Mouse (Mus musculus) limb, embryonic 14.5 days (tissue): ENCODE data around the gene Htr3a. TPM values are rescaled to one million over a fixed set of nuclear protein-coding genes. Genes with fewer than 3 reads are reported as not detected.

Experiments
- ATAC-seq: fragments of 200-750 bp; cut with Nextera tagmentation; 2 replicates; pipeline ENCODE4 v1.8.0; 2017; ENCODE audit warnings: low read depth, moderate number of reproducible peaks, moderate TSS enrichment; ENCODE audit not compliant: low FRiP score
- DNase-seq: peaks from one replicate; pipeline ENCODE4 v3.0.0-alpha.2; 2015; ENCODE audit warnings: low spot score
- H3K27ac ChIP-seq: fragments of 300-500 bp; sonication (generic); replicated peaks from 2 replicates; pipeline ENCODE4 v1.5.1; 2014; ENCODE audit warnings: low read depth, mild to moderate bottlenecking, low read length, moderate library complexity, mixed read lengths
- H3K27me3 ChIP-seq: fragments of 300-500 bp; sonication (generic); 2 replicates; pipeline ENCODE4 v1.6.1; 2014; ENCODE audit warnings: low read length, mixed read lengths; ENCODE audit not compliant: control insufficient read depth, insufficient read depth
- H3K36me3 ChIP-seq: fragments of 300-500 bp; sonication (generic); 2 replicates; pipeline ENCODE4 v1.6.1; 2014; ENCODE audit warnings: mild to moderate bottlenecking, low read length, moderate library complexity, mixed read lengths; ENCODE audit not compliant: control insufficient read depth, insufficient read depth
- H3K4me1 ChIP-seq: fragments of 300-500 bp; sonication (generic); 2 replicates; pipeline ENCODE4 v1.6.1; 2014; ENCODE audit warnings: antibody characterized with exemption, low read length, mixed read lengths; ENCODE audit not compliant: control insufficient read depth, insufficient read depth
- H3K4me2 ChIP-seq: fragments of 300-500 bp; sonication (generic); replicated peaks from 2 replicates; pipeline ENCODE4 v1.6.1; 2014; ENCODE audit warnings: low read depth, mild to moderate bottlenecking, low read length, moderate library complexity; ENCODE audit not compliant: severe bottlenecking
- H3K4me3 ChIP-seq: fragments of 300-500 bp; sonication (generic); replicated peaks from 2 replicates; pipeline ENCODE4 v1.5.1; 2014; ENCODE audit warnings: low read length
- H3K9ac ChIP-seq: fragments of 300-500 bp; sonication (generic); 2 replicates; pipeline ENCODE4 v1.6.1; 2014; ENCODE audit warnings: mild to moderate bottlenecking, low read depth, low read length, moderate library complexity; ENCODE audit not compliant: severe bottlenecking
- H3K9me3 ChIP-seq: fragments of 300-500 bp; sonication (generic); 2 replicates; pipeline ENCODE4 v1.6.1; 2016; ENCODE audit warnings: low read length; ENCODE audit not compliant: control insufficient read depth
- POLR2A ChIP-seq: fragments of 200-500 bp; IDR thresholded peaks from 2 replicates; pipeline ENCODE4 v1.8.0; 2012; ENCODE audit warnings: inconsistent platforms, mild to moderate bottlenecking, moderate library complexity, borderline replicate concordance; ENCODE audit not compliant: insufficient read depth, insufficient read length; ENCODE audit errors: extremely low read depth
- WGBS: fragments of 180-500 bp; shearing (Covaris S2); extraction: QIAGEN DNeasy Blood & Tissue Kit; methylation state at CpG from one replicate; pipeline ENCODE4 v1.1.7; 2014; 5-methylcytosine and 5-hydroxymethylcytosine counted together
- polyA plus RNA-seq, 2 experiments: library from polyadenylated mRNA; depleted of rRNA in 1 of 2; stranded (reverse) in 1 of 2; unstranded in 1 of 2; fragments of >200 nt; fragmentation: Nextera tagmentation in 1 of 2; extraction: Ambion mirVana in 1 of 2; gene quantifications; 2 replicates each; pipeline versions ENCODE4 v1.2.1 to v1.2.3; 2012 to 2014

Htr3a gene
- polyA plus RNA-seq, 2 experiments = 1.1 to 2.2 TPM

DNA sequence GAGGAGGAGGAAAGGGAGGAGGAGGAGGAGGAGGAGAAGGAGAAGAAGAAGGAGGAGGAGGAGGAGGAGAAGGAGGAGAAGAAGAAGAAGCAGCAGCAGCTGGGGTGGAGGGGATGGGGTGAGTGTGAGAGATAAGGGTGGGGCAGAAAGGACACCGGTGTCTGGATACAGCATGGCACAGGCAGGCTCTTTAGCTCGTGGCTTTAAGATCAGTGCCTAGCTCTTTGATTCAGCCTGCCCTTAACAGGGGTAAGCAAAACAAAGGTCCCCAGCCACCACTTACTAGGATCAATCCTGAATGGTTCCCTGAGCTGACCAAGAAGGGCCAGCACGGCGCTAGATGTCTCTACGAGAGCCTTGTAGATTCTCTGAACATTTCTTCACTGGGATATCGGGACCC lies 16.1 kb downstream of the Htr3a start:
- 78% methylated on average over 6 of the region's 6 CpGs for WGBS
- Histone ChIP-seq H3K9me3 (no peaks in the 10 kb centered on the region), H3K36me3 (no peaks in the 10 kb centered on the region), H3K27me3 (peaks cover 22% of the 10 kb centered on the region; the same call in 1 of the 2 replicates), H3K4me2 (no peak overlapping the region), H3K27ac (no peak overlapping the region), H3K9ac (no peak overlapping the region), H3K4me1 (no peaks in the 10 kb centered on the region), H3K4me3 (no peak overlapping the region)
- DNase-seq (no peak), ATAC-seq (no peak)
- TF ChIP-seq POLR2A = no peak

GRCm38 (mm10) chr9:48893986-48894385 lies 16.9 kb downstream of the Htr3a start:
- peaks cover 22% of the 10 kb centered on the region; the same call in 1 of the 2 replicates for H3K27me3 ChIP-seq
- H3K4me1 ChIP-seq = no peaks in the 10 kb centered on the region
- no peaks in the 10 kb centered on the region for H3K36me3 ChIP-seq
- no peak overlapping the region for H3K4me3 ChIP-seq
- no peak overlapping the region for H3K4me2 ChIP-seq
- no peak for TF ChIP-seq POLR2A
- no peak overlapping the region for H3K9ac ChIP-seq
- DNase-seq (peak; percentile 71), ATAC-seq (no peak; the same call in 1 of the 2 replicates)
- H3K9me3 ChIP-seq = no peaks in the 10 kb centered on the region
- 28% methylated on average over 3 of the region's 3 CpGs for WGBS
- no peak overlapping the region for H3K27ac ChIP-seq

DNA sequence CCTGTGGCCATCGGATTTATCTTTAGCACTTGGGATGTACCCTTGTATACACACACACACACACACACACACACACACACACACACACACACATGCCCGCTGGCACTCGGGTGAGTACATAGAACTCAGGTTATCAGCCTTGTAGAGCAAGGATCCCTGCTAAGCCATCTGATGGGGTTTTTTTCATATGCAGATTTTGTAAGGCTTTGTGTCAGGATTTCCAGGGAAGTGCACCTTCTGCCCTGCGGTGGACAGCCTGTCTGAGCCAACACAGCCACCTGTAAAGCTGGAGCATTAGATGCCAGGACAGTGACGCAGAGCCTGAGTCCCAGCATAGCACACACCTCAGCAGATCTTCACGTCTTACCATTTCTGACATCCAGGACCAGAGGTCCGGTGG lies 21.8 kb downstream of the Htr3a start:
- ATAC-seq (no peak), DNase-seq (no peak)
- no peak overlapping the region for H3K9ac ChIP-seq
- no peak overlapping the region for H3K27ac ChIP-seq
- WGBS = 86% methylated on average over 7 of the region's 7 CpGs
- H3K4me3 ChIP-seq = no peak overlapping the region
- no peak overlapping the region for H3K4me2 ChIP-seq
- H3K4me1 ChIP-seq = no peaks in the 10 kb centered on the region
- H3K36me3 ChIP-seq = no peaks in the 10 kb centered on the region
- H3K27me3 ChIP-seq = no peaks in the 10 kb centered on the region
- H3K9me3 ChIP-seq = 0 out of 2 replicates have a peak, but pooled peaks cover 3% of the 10 kb centered on the region
- no peak for TF ChIP-seq POLR2A

GRCm38 (mm10) chr9:48872896-48873295 lies 38.0 kb downstream of the Htr3a start:
- ATAC-seq (no peak), DNase-seq (no peak)
- Histone ChIP-seq H3K4me1 (no peaks in the 10 kb centered on the region), H3K27ac (no peak overlapping the region), H3K9me3 (no peaks in the 10 kb centered on the region), H3K27me3 (peaks cover 12% of the 10 kb centered on the region), H3K4me2 (no peak overlapping the region), H3K4me3 (no peak overlapping the region), H3K36me3 (no peaks in the 10 kb centered on the region), H3K9ac (no peak overlapping the region)
- TF ChIP-seq POLR2A = no peak
- 65% methylated on average over 8 of the region's 8 CpGs for WGBS

DNA sequence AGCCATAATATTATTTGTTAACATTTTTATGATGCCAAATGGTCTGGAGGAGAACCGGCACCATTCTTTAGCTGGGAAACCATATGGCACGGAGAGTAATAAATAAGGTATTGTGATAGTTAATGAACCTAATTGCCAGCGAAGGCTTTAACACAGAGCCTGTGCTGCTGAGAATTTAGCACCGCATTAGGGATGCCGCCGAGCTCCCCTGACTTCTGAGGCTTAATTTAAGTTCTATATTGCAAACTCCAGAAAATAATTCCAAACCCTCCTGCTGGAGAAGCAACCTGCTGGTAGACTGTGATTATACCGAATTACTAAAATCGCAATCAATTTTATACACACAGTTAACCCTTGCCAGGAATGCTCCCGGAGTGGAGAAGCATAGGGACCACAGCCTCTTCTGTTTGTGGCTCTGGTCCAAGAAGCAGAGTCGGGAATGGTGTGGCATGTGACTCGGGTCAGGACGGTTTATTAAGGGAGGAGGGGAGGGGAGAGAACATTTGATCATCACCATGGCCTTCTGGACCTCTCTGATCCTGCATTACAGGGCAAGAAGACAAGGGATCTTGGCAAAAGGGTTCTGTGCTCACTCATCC lies 44.3 kb downstream of the Htr3a start:
- no peak for TF ChIP-seq POLR2A
- Histone ChIP-seq H3K4me1 (peaks cover 5% of the 10 kb centered on the region; the same call in 1 of the 2 replicates), H3K36me3 (no peaks in the 10 kb centered on the region), H3K27ac (no peak overlapping the region), H3K9me3 (no peaks in the 10 kb centered on the region), H3K27me3 (peaks cover 18% of the 10 kb centered on the region), H3K9ac (no peak overlapping the region), H3K4me3 (no peak overlapping the region), H3K4me2 (no peak overlapping the region)
- WGBS = 30% methylated on average over 12 of the region's 12 CpGs
- no peak for DNase-seq
- no peak for ATAC-seq
